Mouse (Mus musculus): Measurements from ENCODE around the gene Prkag2.

Gene Prkag2

DNA sequence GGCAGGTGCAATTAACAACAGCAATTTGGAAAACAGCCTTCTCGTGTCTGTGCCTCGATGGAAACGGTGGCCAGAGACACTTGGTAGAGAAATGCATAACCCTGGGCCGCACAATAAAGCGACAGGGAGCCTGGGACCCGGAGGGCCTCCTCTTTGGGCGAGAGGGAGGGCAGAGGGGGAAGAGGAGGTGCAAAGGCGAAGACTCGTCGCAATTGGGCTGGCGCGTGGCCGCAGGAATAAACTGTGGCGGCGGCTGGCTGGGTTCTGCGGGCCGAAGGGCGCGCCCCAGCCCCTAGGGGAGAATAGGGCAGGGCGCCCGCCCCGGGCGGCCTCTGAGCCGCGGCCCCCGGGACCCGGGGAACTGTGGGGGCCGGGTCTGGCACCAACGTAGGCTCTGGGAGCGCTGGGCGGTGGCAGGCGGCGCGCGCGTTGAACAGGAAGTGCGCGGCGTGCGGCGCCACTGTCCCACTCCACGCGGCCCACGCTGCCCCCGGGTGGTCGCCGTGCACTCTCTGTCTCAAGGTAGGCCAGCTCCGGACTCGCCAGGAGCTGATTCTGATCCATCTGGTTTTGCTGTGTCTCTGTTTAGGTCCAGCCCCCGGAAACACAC lies at the start of gene Prkag2:
TSS of gene Prkag2 (minus strand) at position 127 of the 610 bp plus-strand sequence.
- peak; percentile 71 for DNase-seq (ENCODE audit: low spot score)

DNA sequence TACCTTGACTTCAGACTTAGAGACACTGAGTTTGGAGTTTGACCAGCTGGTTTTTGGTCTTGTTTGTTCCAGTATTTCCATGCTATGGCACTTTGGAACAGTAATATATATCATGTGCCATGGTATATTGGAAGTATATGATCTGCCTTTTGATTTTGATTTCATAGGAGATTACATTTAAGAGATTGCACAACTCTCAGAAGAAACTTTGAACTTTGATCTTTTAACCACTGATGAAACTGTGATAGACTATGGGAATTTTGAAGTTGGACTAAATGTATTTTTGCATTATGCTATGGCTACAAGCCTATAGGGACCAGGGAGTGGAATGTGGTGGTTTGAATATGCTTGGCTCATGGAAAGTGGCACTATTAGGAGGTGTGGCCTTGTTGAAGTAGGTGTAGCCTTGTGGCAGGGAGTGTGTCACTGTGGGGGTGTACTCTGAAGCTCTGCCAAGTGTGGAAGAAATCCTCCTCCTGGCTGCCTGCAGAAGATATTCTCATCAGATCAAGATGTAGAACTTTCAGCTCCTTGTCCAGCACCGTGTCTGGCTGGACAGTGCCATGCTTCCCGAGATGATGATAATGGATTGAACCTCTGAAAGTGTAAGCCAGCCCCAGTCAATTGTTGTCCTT lies 49.0 kb upstream of the Prkag2 start:
- no peak for DNase-seq (ENCODE audit: low spot score)

DNA sequence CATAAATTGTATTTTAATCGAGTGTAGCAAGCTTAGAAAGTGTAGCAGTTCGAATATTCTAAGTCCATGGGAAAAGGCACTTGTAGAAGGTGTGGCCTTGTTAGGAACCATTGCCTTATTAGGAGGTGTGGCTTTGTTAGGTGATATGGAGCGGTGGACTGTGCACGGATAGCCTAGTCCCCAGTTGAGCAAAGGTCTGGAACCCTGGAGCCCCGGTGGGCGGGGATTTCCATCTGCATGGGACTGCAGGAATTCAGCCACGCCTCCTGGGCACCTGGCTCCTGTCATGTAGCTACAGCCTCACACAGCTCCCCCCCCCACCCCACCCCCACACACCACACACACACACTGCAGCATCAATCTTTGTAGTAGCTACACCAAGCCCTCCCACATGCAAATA lies 46.3 kb upstream of the Prkag2 start:
- DNase-seq (ENCODE audit: low spot score): no peak

DNA sequence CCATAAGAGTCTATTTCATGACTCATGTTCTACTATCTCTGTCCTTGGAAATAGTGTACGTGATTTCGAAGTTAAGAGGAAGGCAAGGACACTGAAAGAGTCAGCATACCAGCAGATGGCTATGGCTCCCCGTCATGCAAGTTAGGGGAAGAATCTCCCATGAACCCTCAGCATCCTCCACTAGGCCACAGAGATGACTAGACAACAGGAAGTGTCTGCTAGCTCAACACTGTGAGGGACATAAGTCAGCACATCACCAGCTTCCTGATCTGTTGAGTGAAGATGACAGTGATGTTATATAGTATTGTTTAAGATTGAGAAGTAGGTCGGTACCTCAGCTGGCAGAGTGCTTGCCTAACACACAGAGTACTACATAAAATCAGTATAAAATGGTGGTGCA lies 27.4 kb upstream of the Prkag2 start:
- no peak for DNase-seq (ENCODE audit: low spot score)

DNA sequence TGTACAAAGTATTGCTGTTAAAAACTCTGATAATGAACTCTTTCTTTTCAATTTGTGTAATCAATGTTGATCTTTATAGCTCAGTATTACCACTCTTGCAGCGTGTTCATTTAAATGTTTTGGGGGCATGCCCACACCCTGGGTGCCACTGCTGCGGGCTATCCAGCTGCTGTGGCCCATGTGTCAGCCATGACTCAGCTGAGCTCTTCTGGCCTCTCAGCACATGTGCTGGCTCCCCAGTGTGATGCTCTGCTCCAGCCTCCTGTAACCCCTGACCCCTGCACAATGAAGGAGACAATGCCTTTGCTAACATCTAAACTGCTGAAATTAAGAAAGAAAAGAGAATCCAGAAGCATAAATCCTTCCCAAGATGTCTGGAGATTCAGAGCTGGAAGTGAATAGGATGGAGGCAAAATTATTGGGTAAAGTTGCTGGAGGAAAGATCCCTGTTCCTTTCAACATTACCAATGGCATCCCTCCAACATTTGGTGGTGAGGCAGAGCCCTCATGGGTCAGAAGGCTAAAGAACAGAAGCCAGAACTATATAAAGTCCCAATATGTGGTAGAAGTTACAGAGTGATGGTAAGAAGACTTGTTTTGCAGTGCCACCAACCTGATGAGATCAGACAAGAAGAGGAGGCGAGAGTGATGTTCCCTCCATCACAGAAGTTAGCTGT lies 25.6 kb upstream of the Prkag2 start:
- no peak for DNase-seq (ENCODE audit: low spot score)

DNA sequence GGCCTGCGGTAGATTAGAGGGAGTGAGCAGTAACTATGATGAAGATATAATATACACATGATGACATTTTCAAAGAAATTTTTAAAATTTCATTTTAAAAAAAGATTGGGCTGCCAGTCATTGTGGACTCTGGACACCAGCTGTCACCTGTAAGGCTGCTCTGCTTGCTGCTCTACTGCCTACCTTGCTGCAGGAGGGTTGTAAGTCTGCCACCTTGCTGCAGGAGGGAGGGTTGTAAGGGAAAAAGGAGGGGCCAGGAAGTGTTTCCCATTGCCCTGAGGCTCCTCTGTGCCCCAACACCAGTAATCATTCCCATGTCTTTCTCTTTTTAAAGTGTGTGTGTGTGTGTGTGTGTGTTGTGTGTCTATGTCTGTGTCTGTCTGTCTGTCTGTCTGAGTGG lies 22.1 kb upstream of the Prkag2 start:
- no peak for DNase-seq (ENCODE audit: low spot score)

DNA sequence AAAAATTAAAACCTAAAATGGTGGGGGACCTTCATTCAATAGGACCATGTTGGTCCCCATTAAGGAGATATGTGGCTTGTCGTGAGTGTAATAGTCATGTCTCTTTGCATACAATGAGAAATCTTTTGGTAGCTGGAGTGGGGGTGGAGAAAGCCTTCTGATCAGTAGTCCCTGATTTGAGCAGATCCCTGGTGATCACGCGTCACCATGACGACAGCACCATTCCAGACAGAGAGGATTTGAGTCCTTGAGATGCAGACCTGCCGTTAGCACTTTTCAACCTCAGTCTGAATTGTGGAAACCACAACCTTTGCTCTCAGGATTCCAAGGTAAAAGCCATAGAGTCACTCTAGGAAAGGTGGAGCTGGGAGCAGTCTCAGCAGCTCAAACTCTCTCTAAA lies 18.7 kb upstream of the Prkag2 start:
- DNase-seq (ENCODE audit: low spot score): no peak

DNA sequence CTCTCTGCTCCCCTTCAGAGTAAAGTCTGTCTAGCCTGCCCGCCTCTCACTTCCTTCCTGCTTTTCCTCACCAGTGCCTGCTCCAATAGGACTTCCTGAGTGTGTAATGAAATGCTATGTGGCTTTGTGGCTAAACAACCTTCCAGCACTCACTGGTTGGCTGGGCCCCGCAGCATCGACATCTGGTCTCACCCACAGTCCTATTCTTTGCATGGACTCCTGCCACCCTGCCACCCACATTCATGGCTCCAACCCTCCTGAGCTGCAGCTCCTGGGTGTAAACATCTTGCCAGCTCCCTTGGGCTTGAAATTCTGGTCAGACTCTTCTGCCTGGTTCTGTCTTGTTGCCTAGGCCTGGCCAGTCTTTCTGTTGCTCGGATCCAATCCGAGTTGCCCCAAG lies 15.6 kb upstream of the Prkag2 start:
- no peak for DNase-seq (ENCODE audit: low spot score)

DNA sequence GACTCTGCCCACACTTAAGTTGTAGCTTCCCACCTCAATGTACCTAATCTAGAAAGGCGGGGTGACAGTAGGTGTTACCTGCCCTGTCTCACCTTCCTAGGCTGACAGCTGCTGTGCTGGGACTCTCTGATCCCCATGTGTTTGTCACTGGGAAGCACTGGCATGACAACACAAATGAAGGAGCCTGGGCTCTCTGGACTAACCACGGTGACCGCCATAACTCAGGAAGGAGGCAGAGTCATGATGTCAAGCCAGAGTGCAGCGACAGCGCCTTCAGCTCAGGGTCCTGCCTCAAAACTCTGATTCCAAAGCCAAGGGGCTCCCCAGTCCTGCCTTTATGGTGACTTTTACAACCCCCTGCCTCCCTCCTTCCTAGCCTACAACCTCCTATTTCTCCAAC lies 14.8 kb upstream of the Prkag2 start:
- DNase-seq (ENCODE audit: low spot score): no peak

DNA sequence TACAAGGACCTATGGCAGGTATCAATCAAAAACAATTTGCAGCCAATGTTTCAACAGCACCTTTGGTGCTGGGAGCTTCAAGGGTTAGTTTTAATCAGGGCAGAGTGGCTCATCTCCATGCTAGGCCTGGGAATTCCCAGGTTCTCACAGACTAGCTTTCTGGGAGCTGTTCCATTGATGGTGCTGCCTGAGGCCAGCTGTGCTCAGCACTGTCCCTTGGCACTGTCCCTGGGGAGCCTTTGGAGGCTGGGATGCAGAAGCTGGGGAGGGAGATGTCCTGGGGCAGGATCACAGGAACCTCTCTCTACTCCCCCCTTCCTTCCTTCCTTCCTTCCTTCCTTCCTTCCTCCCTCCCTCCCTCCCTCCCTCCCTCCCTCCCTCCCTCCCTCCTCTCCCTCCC lies 13.7 kb upstream of the Prkag2 start:
- DNase-seq (ENCODE audit: low spot score): no peak

DNA sequence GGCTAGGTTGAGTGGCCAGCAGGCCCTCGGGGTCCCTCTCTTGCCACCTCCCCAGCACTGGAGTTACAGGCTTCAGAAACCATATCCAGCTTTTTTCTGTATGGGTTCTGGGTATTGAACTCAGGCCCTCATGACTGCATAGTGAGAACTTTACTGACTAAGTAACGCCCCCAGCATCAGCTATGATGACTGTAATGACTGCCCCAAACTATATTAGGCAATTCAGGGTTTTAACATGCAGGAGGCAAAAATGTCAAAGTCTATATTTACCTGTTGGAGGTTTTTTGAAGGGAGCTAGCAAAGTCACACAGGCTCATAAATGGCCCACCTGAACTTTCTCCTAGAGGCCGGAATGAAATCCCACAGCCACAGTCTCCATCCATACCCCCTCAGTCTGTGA lies 9.9 kb upstream of the Prkag2 start:
- DNase-seq (ENCODE audit: low spot score): no peak

DNA sequence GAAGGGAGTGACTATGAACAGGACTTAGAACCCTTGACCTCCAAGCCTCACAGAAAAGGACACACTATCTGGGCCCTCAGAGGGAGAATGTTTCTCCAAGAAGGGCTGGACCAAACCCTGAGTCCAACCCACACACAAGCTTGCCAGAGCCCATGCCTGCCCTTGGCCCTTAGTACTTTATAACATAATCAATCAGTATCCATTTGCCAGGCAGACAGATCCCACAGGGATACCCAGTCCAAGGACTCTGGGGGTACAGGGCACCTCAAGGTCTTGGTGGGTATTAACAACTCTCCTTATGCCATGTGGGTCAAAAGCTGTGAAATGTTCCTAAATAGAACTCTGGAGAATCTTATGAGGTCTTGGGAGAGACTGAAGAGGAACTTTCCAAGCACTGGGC lies 5.3 kb upstream of the Prkag2 start:
- DNase-seq (ENCODE audit: low spot score): no peak

DNA sequence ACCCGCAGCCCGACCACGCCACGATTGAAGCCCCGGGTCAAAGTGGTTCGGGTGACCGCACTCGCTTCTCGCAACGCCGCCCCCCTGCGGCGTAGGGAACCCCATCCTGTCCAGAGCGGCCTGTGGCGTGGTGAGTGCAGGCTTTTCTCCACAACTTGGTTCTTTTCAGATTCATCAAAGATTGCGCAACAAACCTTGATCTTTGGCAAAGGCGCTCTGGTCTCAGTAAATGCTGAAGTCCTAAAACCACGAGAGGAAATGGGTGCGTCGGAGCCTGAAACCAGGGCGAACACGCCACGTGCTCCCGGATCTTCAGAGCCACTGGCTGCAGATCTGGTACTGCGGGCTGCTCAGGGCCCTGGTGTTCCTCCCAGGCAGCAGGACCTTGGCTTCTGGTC lies 683 bp upstream of the Prkag2 start:
- DNase-seq (ENCODE audit: low spot score): peak; percentile 64

DNA sequence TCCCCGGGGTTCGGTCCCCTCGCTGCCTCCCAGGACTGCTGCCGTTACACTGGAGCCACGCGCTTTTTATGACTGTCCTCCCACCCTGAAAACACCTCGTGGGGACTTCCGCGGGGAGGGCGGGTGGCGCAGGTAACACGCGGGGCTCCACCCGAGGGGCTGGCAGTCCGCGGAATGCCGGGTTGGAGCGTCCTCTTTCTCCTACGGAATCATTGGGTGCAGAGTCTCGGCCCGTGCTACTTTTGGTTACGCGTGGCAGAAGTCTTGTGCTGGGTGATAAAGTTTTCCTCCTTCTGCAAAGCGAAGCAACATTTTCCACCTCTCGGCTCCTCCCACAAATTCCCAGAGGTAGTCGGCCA lies 306 bp downstream of the Prkag2 start:
- peak; percentile 36 for DNase-seq (ENCODE audit: low spot score)

DNA sequence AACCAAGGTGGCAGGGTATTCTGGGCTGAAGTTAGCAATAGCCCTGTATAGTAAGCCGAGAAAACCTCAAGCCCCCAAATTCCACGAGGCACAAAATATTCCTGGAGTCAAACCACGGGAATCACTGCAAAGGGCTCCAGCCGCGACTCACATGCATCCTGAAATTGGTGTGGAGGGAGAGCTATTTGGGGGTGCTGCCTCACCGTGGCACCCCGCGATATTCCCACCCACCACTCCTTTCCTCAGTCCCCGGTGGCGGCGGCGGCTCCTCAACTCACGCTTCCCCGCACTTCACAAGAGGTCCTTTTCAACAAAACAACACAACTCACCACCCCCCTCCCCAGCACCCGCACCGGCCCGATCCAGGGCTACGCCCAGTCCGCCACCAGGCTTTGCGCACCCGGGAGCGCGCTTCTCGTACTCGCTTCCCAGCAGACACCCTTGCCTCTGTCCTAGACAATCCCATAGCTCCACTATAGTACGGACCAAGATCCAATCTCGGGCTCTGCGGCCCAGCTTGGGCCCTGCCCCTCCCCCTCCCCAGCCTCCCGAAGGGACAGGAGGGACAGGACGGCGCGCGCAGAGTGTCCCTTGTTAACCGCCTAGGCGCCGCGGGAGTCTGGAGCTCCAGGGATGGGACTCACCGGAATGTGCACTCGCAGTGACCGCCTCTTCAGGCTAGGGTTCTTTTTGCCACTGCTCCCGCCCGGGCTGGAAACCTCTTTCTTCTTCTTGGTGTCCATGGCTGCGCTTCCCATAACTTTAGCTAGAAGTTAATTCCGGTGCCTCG lies 880 bp downstream of the Prkag2 start:
- peak; percentile 57 for DNase-seq (ENCODE audit: low spot score)

DNA sequence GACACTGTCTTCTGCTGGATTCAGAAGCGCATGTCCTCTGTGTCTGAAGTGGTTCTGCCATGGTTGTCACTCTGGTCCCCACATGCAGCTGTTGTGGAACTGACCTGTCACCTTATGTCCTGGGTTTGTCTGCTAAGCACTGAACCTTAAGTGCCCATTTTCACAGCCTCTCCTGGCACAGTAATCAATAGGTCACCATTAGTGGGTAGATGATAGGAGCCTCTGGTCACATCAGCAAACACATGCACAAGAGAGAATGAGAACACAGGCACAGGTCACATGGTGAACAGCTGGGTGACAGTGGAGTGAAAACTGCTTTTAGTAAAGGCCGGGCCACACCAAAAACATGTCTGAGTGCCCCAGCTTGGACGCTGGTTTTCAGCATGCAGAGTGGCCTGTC lies 2.6 kb downstream of the Prkag2 start:
- no peak for DNase-seq (ENCODE audit: low spot score)

DNA sequence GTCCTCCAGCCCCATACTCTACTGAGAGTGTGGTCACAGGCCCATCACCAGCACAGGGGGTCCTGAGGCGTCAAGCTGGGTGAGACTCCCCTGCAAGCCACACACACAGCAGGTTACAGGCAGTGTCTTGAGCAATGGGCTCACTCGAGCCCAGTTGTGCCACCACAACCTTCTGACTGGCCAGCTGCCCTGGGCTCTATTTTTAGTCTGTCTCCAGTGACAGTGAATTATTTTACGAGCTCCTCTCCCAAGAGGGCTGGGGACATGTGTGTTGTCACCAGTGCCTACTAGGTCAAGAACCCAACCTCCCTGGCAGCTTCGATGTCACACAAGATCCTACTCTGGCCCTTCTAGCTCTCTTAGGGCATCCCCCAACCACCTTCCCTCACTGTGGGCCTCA lies 4.0 kb downstream of the Prkag2 start:
- no peak for DNase-seq (ENCODE audit: low spot score)

DNA sequence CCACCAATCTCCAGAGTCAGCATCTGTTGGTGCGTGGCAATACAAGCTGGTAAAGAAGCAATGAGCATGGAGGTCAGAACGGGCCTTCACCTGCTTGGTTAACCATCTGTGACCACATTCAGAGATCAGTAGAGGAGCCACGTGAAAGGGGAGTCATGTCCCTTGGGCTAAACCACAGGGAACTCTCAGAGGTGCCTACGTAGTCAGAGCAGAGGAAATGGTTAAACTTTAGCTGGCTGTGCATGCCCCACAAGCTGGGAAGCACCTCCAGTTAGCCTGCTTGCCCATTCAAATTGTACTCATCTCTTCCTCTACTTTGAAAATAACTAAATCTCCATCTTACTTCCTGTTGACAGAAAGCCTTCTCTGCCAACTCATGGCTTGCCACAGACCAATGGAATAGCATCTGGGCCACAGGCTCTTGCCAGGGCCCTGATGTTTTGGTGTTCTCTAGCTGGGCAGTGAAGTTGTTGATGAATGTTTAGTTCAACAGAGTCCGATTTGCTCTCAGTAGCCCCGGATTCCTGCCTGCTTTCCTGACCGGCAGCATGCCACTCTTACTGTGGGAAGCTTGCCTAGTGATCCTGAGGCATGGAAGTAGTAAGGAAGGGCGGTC lies 7.7 kb downstream of the Prkag2 start:
- DNase-seq (ENCODE audit: low spot score): no peak

DNA sequence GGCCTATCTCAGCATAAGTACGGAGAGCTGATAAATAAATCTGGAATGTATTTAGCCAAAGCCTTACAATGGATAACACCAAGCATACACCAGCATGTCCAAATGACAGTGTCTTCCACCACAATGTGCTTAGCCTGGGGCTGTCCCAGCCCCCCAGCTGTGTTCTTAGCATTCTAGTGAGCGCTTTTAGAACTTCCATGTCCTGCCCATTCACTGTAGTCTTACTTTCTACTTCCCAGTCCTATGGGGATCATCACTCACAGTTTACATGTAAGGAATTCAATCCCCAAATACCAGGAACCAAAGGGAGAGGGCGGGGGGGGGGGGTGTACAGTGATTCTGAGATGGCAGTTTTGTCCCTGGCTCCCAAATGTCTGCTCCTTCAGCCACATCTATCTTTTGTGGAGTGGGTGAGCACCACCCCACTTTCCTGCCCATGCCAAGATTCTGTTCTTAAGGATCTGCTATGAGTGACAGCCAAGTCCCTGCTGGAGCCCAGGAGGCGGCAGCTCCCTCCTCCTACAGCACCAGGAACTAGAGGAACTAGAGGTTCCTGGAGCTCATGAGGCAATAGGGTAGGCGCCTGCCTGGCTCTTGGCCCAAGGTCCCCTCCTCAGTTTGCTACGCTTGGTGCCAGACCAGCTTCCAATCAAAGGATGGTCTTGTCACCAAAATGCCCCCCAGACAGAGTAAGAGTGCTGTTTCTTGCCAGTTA lies 11.0 kb downstream of the Prkag2 start:
- DNase-seq (ENCODE audit: low spot score): no peak

DNA sequence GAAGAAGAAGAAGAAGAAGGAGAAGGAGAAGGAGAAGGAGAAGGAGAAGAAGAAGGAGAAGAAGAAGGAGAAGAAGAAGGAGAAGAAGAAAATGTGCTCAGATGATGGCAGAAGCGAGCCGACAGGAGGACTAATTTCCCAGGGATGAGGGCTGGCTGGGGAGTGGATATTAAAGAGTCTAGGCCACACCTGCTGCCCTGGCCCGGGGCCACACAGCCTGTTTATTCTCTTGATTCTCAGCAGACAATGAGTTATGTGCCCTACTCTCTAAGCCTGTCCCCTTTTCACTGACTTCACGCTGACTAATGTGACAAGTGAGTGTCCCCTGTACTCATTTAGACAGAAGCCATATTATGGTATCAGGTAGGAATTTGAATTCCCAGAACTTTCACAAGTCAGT lies 11.8 kb downstream of the Prkag2 start:
- no peak for DNase-seq (ENCODE audit: low spot score)

DNA sequence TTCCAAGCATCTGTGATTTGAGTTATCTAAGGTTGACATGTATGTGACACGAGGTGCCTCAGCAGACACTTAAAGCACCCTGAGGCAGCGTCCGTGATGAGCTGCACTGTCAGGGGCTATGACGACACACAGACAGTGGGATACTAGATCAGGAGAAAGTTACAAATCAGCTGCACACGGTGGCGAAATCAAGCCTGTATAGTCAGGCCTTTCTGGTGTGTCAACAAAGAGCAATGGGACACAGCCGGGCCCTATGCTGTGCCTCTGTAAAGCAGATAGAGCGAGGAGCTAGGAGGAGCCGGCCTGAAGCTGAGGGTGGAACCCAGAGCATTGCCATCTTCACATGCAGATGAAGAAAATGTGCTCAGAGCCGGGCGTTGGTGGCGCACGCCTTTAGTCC lies 12.3 kb downstream of the Prkag2 start:
- no peak for DNase-seq (ENCODE audit: low spot score)

DNA sequence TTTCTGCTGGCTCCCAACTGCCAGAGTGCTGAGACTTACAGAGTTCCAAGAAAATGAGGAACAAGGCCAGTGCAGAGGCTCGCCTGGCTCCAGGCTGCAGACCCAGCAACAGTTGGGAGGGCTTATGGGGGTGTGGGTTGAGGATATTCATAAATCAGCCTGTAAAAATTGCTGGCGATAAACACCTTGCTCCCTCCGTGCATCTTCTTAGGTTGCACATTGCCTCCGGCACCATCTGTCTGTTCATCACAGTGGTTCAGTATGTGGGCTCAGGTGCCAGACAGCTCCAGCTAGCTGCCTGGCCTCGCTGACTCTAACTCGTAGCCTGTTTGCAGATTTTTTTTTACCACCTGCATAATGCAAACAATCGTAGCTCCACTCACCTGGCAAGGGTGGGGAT lies 13.4 kb downstream of the Prkag2 start:
- DNase-seq (ENCODE audit: low spot score): no peak

Measured in urinary bladder, postnatal 25 days (tissue).